Mouse (Mus musculus) kidney, embryonic 14.5 days (tissue): ENCODE data around the gene Hoxb4. TPM values are rescaled to one million over a fixed set of nuclear protein-coding genes. Genes with fewer than 3 reads are reported as not detected.

Experiments used
- ATAC-seq: fragments of 200-750 bp; cut with Nextera tagmentation; 2 replicates; pipeline ENCODE4 v1.8.0; 2017; ENCODE audit warnings: moderate number of reproducible peaks, mild to moderate bottlenecking, moderate TSS enrichment, moderate library complexity; ENCODE audit not compliant: low FRiP score, low TSS enrichment
- H3K27ac ChIP-seq: fragments of 300-500 bp; sonication (generic); 2 replicates; pipeline ENCODE4 v1.5.1; 2014; ENCODE audit warnings: low read depth, mild to moderate bottlenecking, low read length, moderate library complexity, mixed read lengths
- H3K27me3 ChIP-seq: fragments of 300-500 bp; sonication (generic); 2 replicates; pipeline ENCODE4 v1.6.1; 2014; ENCODE audit warnings: mild to moderate bottlenecking, low read length; ENCODE audit not compliant: control insufficient read depth, insufficient read depth
- H3K36me3 ChIP-seq: fragments of 300-500 bp; sonication (generic); 2 replicates; pipeline ENCODE4 v1.6.1; 2014; ENCODE audit warnings: low read length, mixed read lengths; ENCODE audit not compliant: control insufficient read depth, insufficient read depth
- H3K4me1 ChIP-seq: fragments of 300-500 bp; sonication (generic); 2 replicates; pipeline ENCODE4 v1.6.1; 2014; ENCODE audit warnings: low read length, mixed read lengths; ENCODE audit not compliant: control insufficient read depth, insufficient read depth
- H3K4me2 ChIP-seq: fragments of 300-500 bp; sonication (generic); replicated peaks from 2 replicates; pipeline ENCODE4 v1.6.1; 2014; ENCODE audit warnings: low read depth, mild to moderate bottlenecking, low read length
- H3K4me3 ChIP-seq: fragments of 300-500 bp; sonication (generic); 2 replicates; pipeline ENCODE4 v1.5.1; 2014; ENCODE audit warnings: mild to moderate bottlenecking, low read length
- H3K9ac ChIP-seq: fragments of 300-500 bp; sonication (generic); 2 replicates; pipeline ENCODE4 v1.6.1; 2014; ENCODE audit warnings: low read depth, mild to moderate bottlenecking, low read length, moderate library complexity
- H3K9me3 ChIP-seq: fragments of 300-500 bp; sonication (generic); 2 replicates; pipeline ENCODE4 v1.6.1; 2016; ENCODE audit warnings: low read length; ENCODE audit not compliant: control insufficient read depth
- WGBS: fragments of 180-500 bp; shearing (Covaris S2); extraction: QIAGEN DNeasy Blood & Tissue Kit; methylation state at CpG from one replicate; pipeline ENCODE4 v1.1.7; 2014; 5-methylcytosine and 5-hydroxymethylcytosine counted together
- polyA plus RNA-seq: library from polyadenylated mRNA; unstranded; fragments of >200 nt; fragmentation: Nextera tagmentation; extraction: Ambion mirVana; gene quantifications from 2 replicates; pipeline ENCODE4 v1.2.1, GENCODE M21; 2014

Gene Hoxb4
- polyA plus RNA-seq, 1 experiment from 2014 or later, result 4.2 TPM

DNA sequence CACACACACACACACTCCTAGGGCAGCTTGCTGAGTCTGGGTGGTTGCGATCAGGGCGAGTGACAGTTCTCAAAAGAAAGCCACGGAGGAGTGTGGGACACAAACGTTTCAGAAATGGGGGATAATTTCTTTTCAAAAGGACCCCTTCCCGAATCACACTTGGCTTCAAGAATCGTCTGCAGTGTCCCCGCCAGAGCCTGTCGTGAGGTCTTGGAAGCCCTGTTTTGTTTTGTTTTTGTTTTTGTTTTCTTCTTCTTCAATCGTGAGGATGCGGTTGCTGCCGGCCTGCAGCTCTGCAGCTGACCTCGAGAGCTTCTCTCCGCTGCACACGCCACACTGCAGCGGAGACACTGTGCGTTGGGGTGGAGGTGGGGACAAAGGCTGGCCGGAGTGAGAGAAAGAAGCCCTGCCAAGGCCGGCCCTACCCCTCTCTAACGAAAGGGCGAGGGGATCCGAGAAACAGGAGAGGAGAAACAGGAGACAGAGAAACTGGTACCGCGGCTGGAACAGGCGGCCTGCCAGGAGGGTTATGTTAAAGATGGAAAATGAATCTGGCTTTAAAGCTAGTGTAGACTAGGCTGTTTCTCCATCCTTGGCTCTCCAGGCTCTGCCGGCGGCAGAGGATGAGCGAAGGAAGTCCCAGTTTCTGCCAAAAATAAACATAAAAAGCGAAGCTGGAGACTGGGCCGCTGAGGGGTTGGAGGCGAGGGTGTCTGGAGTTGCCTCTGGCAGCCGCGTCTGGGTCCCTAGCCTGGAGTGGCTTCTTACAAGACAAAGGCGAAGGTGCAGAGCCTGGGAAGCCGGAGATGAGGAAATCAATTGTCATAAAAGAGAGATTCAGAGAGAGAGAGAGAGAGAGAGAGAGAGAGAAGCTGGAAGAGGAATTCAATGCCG is 40.7 kb upstream of the Hoxb4 start:
- peak overlapping the region; percentile 28 for H3K4me3 ChIP-seq
- peak overlapping the region; percentile 60 for H3K9ac ChIP-seq
- no peaks in the 10 kb centered on the region for H3K9me3 ChIP-seq
- peak overlapping the region; percentile 52 for H3K4me2 ChIP-seq
- H3K27me3 ChIP-seq, result peaks cover 4% of the 10 kb centered on the region; the same call in 1 of the 2 replicates
- ATAC-seq, result no peak
- WGBS, result 3% methylated on average over 35 of the region's 35 CpGs
- peaks cover 3% of the 10 kb centered on the region; the same call in 1 of the 2 replicates for H3K36me3 ChIP-seq
- H3K27ac ChIP-seq, result peak overlapping the region; percentile 87
- H3K4me1 ChIP-seq, result peaks cover 45% of the 10 kb centered on the region

- peaks cover 4% of the 10 kb centered on the region; the same call in 1 of the 2 replicates for H3K27me3 ChIP-seq
- peak overlapping the region; percentile 28 for H3K4me3 ChIP-seq
- no peak for ATAC-seq
- H3K4me2 ChIP-seq, result peak overlapping the region; percentile 52
- peak overlapping the region; percentile 60; the same call in 1 of the 2 replicates for H3K9ac ChIP-seq
- H3K36me3 ChIP-seq, result peaks cover 3% of the 10 kb centered on the region; the same call in 1 of the 2 replicates
- H3K4me1 ChIP-seq, result peaks cover 39% of the 10 kb centered on the region
- WGBS, result 6% methylated on average over 14 of the region's 14 CpGs
- peak overlapping the region; percentile 87; the same call in 1 of the 2 replicates for H3K27ac ChIP-seq
- no peaks in the 10 kb centered on the region for H3K9me3 ChIP-seq
Observed at GRCm38 (mm10) chr11:96278324-96278723, 39.7 kb upstream of the Hoxb4 start.

DNA sequence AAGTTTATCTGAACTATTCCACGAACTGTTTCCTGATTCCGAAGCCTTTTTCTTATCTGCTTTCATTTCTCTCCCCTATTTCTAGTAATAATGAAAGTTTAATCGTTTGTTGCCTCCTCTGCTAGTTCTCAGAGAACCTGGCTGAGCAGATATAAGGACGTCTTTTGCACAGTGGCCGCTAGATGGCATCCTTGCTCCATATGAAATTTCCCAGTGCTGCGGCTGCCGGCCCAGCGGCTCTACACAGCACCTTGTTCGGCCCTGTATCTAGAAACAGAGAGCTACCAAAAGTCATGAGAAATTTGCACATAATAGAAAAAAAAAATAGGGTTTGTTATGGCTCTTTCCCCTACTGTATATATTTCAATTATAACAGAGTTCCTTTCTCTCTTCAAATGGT is 39.3 kb upstream of the Hoxb4 start:
- whole genome bisulfite sequencing, result under 1% methylated on average over 9 of the region's 9 CpGs
- peak overlapping the region; percentile 99; the same call in 1 of the 2 replicates for H3K9ac ChIP-seq
- peak overlapping the region; percentile 80; the same call in 1 of the 2 replicates for H3K27ac ChIP-seq
- peaks cover 38% of the 10 kb centered on the region for H3K4me1 ChIP-seq
- H3K27me3 ChIP-seq, result peaks cover 4% of the 10 kb centered on the region; the same call in 1 of the 2 replicates
- peak overlapping the region; percentile 53 for H3K4me3 ChIP-seq
- peaks cover 3% of the 10 kb centered on the region; the same call in 1 of the 2 replicates for H3K36me3 ChIP-seq
- no peak for ATAC-seq
- peak overlapping the region; percentile 95 for H3K4me2 ChIP-seq
- no peaks in the 10 kb centered on the region for H3K9me3 ChIP-seq

- Histone ChIP-seq H3K4me1 (peaks cover 38% of the 10 kb centered on the region), H3K9ac (peak overlapping the region; percentile 99), H3K27ac (peak overlapping the region; percentile 80), H3K27me3 (peaks cover 4% of the 10 kb centered on the region; the same call in 1 of the 2 replicates), H3K4me2 (peak overlapping the region; percentile 95), H3K36me3 (peaks cover 3% of the 10 kb centered on the region; the same call in 1 of the 2 replicates), H3K9me3 (no peaks in the 10 kb centered on the region), H3K4me3 (peak overlapping the region; percentile 53)
- no peak for ATAC-seq
- 4% methylated on average over 31 of the region's 31 CpGs for WGBS
Observed at GRCm38 (mm10) chr11:96279421-96280233, 38.4 kb upstream of the Hoxb4 start.

- H3K4me1 ChIP-seq, result peaks cover 38% of the 10 kb centered on the region
- peak overlapping the region; percentile 95 for H3K4me2 ChIP-seq
- WGBS, result 17% methylated on average over 8 of the region's 8 CpGs
- H3K4me3 ChIP-seq, result peak overlapping the region; percentile 53
- no peak for ATAC-seq
- no peaks in the 10 kb centered on the region for H3K27me3 ChIP-seq
- peak overlapping the region; percentile 80 for H3K27ac ChIP-seq
- no peaks in the 10 kb centered on the region for H3K9me3 ChIP-seq
- peak overlapping the region; percentile 99 for H3K9ac ChIP-seq
- H3K36me3 ChIP-seq, result no peaks in the 10 kb centered on the region
Observed at GRCm38 (mm10) chr11:96280399-96281378, 37.4 kb upstream of the Hoxb4 start.

GRCm38 (mm10) chr11:96281396-96281795 is 36.7 kb upstream of the Hoxb4 start:
- Histone ChIP-seq H3K9ac (peak overlapping the region; percentile 99), H3K27me3 (no peaks in the 10 kb centered on the region), H3K4me1 (peaks cover 32% of the 10 kb centered on the region), H3K4me3 (peak overlapping the region; percentile 53), H3K4me2 (peak overlapping the region; percentile 95), H3K27ac (peak overlapping the region; percentile 80), H3K36me3 (no peaks in the 10 kb centered on the region), H3K9me3 (no peaks in the 10 kb centered on the region)
- no peak for ATAC-seq
- 4% methylated on average over 18 of the region's 18 CpGs for WGBS

DNA sequence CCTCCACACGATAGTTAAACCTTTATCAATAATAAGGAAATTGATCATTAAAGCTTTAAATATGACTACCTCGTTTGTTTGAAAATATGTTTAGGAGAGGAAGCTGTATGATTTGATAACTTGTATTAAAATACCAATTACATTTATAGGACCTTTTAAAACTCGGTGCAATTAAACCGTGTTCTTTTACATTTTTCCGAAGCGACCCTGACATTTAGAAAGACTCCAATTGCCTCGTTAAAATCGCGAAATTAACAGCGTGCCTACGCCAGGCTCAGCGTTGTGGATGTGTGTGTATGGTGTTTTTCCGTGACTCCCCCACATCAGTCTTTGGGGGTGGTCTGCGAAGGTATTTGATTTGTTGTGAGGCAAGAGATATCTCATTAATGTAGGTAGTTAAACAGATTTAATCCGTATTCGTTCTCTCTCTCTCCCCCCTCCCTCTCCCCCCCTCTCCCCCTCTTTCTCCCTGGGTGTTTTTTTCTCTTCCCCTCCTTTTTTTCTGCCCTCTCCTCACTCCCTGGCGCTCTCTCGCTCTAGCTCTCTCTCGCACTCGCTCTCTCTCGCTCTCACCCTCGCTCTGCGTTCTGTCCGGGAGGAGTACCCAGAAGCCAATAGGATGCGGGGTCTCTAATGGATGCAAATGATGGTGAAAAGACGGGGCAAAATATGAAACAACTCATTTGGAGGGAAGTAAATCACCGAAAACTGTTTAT is 36.1 kb upstream of the Hoxb4 start, which contains the start of gene Hoxb8:
Gene Hoxb8 (plus strand): TSS at position 51 of the 716 bp plus-strand sequence.
- H3K27ac ChIP-seq, result peak within 1 kb of the TSS; percentile 100

More for the DNA sequence above, 36.1 kb upstream of the Hoxb4 start, which contains the start of gene Hoxb8:
- no peak for ATAC-seq
- Histone ChIP-seq H3K9ac (peak within 1 kb of the TSS; percentile 99), H3K9me3 (no peaks in the 10 kb centered on the region), H3K4me1 (peaks cover 27% of the 10 kb centered on the region), H3K4me3 (peak within 1 kb of the TSS; percentile 53), H3K27me3 (no peaks in the 10 kb centered on the region), H3K4me2 (peak within 1 kb of the TSS; percentile 95), H3K36me3 (no peaks in the 10 kb centered on the region)
- WGBS, result under 1% methylated on average over 27 of the region's 27 CpGs
